Mouse (Mus musculus): ENCODE measurements around the gene Fam160a1.

DNA sequence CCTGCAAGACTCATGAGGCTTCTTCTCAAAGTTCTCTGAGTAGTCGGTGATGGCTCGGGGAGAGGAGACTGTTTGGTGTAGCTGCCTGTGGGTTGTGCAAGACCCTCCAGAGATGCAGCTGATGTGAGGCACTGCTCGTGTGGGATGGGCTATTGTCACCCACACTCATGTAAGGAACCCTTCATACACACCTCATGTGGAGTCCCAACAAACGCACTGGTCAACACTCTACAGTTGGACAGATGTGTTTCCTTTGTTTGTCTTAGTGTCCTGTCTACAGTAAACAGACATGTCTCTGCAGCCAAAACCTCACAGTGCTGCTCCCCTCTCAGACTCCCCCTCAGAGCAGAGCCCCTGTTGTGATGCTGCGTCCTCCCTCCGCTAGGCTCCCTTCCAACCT, 147.2 kb downstream of the Fam160a1 start:
- no peak for TF ChIP-seq CTCF (IDR thresholded peaks at IDR 0.05; ENCODE audit: borderline replicate concordance, insufficient read depth, low read depth, low read length)
- no peak for TF ChIP-seq POLR2A (IDR thresholded peaks at IDR 0.05; ENCODE audit: borderline replicate concordance, insufficient read depth, low read length)

Data from cerebellum, adult 2 months (tissue).